Mouse (Mus musculus) adrenal gland, postnatal 14 days (tissue): ENCODE results near the gene Prkcb. TPM values are rescaled to one million over a fixed set of nuclear protein-coding genes. Genes with fewer than 3 reads are reported as not detected.

Experiments used
- DNase-seq: peaks from one replicate; pipeline ENCODE4 v3.0.0; 2021; ENCODE audit warnings: mixed read lengths
- total RNA-seq: library from RNA; stranded (reverse); gene quantifications from 2 replicates; pipeline ENCODE4 v1.2.3, GENCODE M21; 2021

The Prkcb gene
- total RNA-seq, 1 experiment from 2014 or later = 7.5 TPM

DNA sequence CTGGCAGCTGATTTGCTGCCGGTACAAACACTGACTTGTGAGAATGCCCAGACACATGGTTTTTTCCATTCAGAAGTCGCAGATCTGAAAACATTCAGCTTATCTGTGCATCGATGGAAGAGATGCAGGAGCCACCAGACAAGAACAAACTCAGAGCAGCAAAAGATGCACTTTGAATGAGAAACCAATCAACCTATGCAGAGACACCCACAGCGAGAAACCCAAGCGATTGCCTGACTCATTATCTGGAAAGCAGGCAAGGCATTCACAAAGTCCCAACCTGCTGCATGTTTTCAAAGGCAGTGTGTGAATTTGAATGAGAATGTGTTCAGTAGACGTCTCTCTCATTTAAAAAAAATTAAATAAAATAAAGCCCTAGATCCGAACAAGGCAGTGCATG, 386.7 kb downstream of the Prkcb start:
- no peak for DNase-seq

Other genes with a start within 250 kb of the Prkcb start
- 47.3 and 49.9 TPM in 2 replicates for gene Ubfd1, start 221.6 kb upstream of the Prkcb start, total RNA-seq
- 17.3 and 20.4 TPM in 2 replicates for gene Ears2, start 221.5 kb upstream of the Prkcb start, total RNA-seq
- 908 and 937 TPM in 2 replicates for gene Ndufab1, start 186.9 kb upstream of the Prkcb start, total RNA-seq
- 2.7 and 2.9 TPM in 2 replicates for gene Palb2, start 155.8 kb upstream of the Prkcb start, total RNA-seq
- gene Dctn5, start 155.7 kb upstream of the Prkcb start, total RNA-seq = 54.0 and 62.1 TPM in 2 replicates
- 13.3 and 15.2 TPM in 2 replicates for gene Plk1, start 129.3 kb upstream of the Prkcb start, total RNA-seq
- not detected in 2 replicates for gene Ern2, start 102.5 kb upstream of the Prkcb start, total RNA-seq
- 2.4 and 5.1 TPM in 2 replicates for gene Chp2, start 69.3 kb upstream of the Prkcb start, total RNA-seq